Comparison of ENCODE assay signal across 16 mouse cellular contexts in genomic region chr2:35658311-35658710, GRCm38 (mm10).
DNase-seq lines count a peak whose midpoint lies in the region; ATAC-seq and TF ChIP-seq lines count a peak whose summit lies in the region.
"Had no signal": no experiment of that assay in that cellular context is flagged by ENCODE, and none has a peak within 500 bp of the region (broad histone marks: within the 10 kb centered on the region; RNA-seq: fewer than 3 reads in every experiment).

No protein-coding gene starts in this region.

- no peak overlapping the region for H3K4me2 ChIP-seq in heart, postnatal 0 days (ENCODE audit: low read depth, low read length)
- H3K4me2 ChIP-seq in limb, embryonic 12.5 days, result no peak overlapping the region
- H3K4me2 ChIP-seq: liver, embryonic 13.5 days; neural tube, embryonic 12.5 days had no signal

- no peak for TF ChIP-seq EP300 in heart, postnatal 0 days (IDR thresholded peaks at IDR 0.05; ENCODE audit: low read depth)

- no peak for DNase-seq in gastrocnemius, adult 2 months
- no peak for DNase-seq in gastrocnemius, postnatal 25 days
- DNase-seq in heart, postnatal 0 days (ENCODE audit: low spot score), result no peak
- DNase-seq in heart, postnatal 14 days, result no peak
- peak; percentile 64 for DNase-seq in lung, postnatal 10 days
- no peak for DNase-seq in lung, postnatal 36 days
- no peak for DNase-seq in kidney, adult 9 months
- DNase-seq: cerebellum, adult 11 months; heart, postnatal 36 days; kidney, postnatal 4 days; liver, embryonic 13.5 days; thymus, postnatal 25 days had no signal

- peaks cover 34% of the 10 kb centered on the region for H3K4me1 ChIP-seq in heart, postnatal 0 days (ENCODE audit: control insufficient read depth, insufficient read depth)
- H3K4me1 ChIP-seq in limb, embryonic 12.5 days (replicated peaks), result peaks cover 59% of the 10 kb centered on the region

- 26% methylated on average over 3 of the region's 3 CpGs for WGBS in heart, postnatal 0 days
- 39% methylated on average over 3 of the region's 3 CpGs for WGBS in limb, embryonic 12.5 days

- no peak overlapping the region for H3K9ac ChIP-seq in heart, postnatal 0 days (replicated peaks; ENCODE audit: low read depth, low read length)
- H3K9ac ChIP-seq in limb, embryonic 12.5 days (replicated peaks), result no peak overlapping the region
- H3K9ac ChIP-seq: liver, embryonic 13.5 days; neural tube, embryonic 12.5 days had no signal

- H3K36me3 ChIP-seq in heart, postnatal 0 days (replicated peaks; ENCODE audit: control insufficient read depth, insufficient read depth, low read length), result no peaks in the 10 kb centered on the region
- no peaks in the 10 kb centered on the region for H3K36me3 ChIP-seq in limb, embryonic 12.5 days
- H3K36me3 ChIP-seq: liver, embryonic 13.5 days; midbrain, embryonic 10.5 days; neural tube, embryonic 12.5 days had no signal

- H3K27me3 ChIP-seq in heart, postnatal 0 days (ENCODE audit: control insufficient read depth, insufficient read depth, low read length), result no peaks in the 10 kb centered on the region
- H3K27me3 ChIP-seq in limb, embryonic 12.5 days, result no peaks in the 10 kb centered on the region
- H3K27me3 ChIP-seq: neural tube, embryonic 12.5 days had no signal

- H3K4me3 ChIP-seq in gastrocnemius, adult 2 months, result no peak overlapping the region
- no peak overlapping the region for H3K4me3 ChIP-seq in heart, postnatal 0 days (ENCODE audit: low read depth, low read length)
- H3K4me3 ChIP-seq in limb, embryonic 12.5 days (replicated peaks), result no peak overlapping the region
- H3K4me3 ChIP-seq: liver, embryonic 13.5 days; midbrain, embryonic 10.5 days; neural tube, embryonic 12.5 days had no signal

- H3K9me3 ChIP-seq in heart, postnatal 0 days (replicated peaks; ENCODE audit: control insufficient read depth, low read length), result no peaks in the 10 kb centered on the region
- H3K9me3 ChIP-seq in limb, embryonic 12.5 days, result no peaks in the 10 kb centered on the region
- H3K9me3 ChIP-seq: liver, embryonic 13.5 days; midbrain, embryonic 10.5 days; neural tube, embryonic 12.5 days had no signal

- no peak for TF ChIP-seq CTCF in gastrocnemius, adult 2 months (IDR thresholded peaks at IDR 0.05)
- no peak for TF ChIP-seq CTCF in heart, postnatal 0 days (IDR thresholded peaks at IDR 0.05; ENCODE audit: low read depth)

- peak overlapping the region; percentile 46 for H3K27ac ChIP-seq in gastrocnemius, adult 2 months
- H3K27ac ChIP-seq in heart, postnatal 0 days (ENCODE audit: low read depth), result peak overlapping the region; percentile 43; the same call in 1 of the 2 replicates
- H3K27ac ChIP-seq in limb, embryonic 12.5 days, result peak overlapping the region; percentile 83
- H3K27ac ChIP-seq: liver, embryonic 13.5 days; midbrain, embryonic 10.5 days; neural tube, embryonic 12.5 days had no signal

- intact Hi-C loops in gastrocnemius, adult 2 months (cut with DNase I), result no loop called here
- intact Hi-C loops in heart, postnatal 14 days (cut with DNase I), result no loop called here

- no peak for ATAC-seq in heart, postnatal 0 days (ENCODE audit: insufficient read depth, low read depth)
- no peak for ATAC-seq in limb, embryonic 12.5 days (ENCODE audit: insufficient number of reproducible peaks, insufficient read depth, low FRiP score, low TSS enrichment, low read depth)
- ATAC-seq: forebrain, embryonic 16.5 days had no signal
